Mouse (Mus musculus) hindbrain, postnatal 0 days (tissue): Measurements from ENCODE around the gene Mbnl2. TPM values are rescaled to one million over a fixed set of nuclear protein-coding genes. Genes with fewer than 3 reads are reported as not detected.
A peak's percentile ranks its signal among the peaks of the same experiment; 100 is the strongest.

Experiments
- ATAC-seq: fragments of 200-750 bp; cut with Nextera tagmentation; 2 replicates; pipeline ENCODE4 v1.8.0; 2017; ENCODE audit warnings: mild to moderate bottlenecking, moderate TSS enrichment, moderate library complexity
- DNase-seq: peaks from one replicate; pipeline ENCODE4 v3.0.0-alpha.2; 2015; ENCODE audit warnings: low spot score
- H3K27ac ChIP-seq: fragments of 300-500 bp; sonication (generic); 2 replicates; pipeline ENCODE4 v1.5.1; 2014; ENCODE audit warnings: mild to moderate bottlenecking
- H3K27me3 ChIP-seq: fragments of 300-500 bp; sonication (generic); 2 replicates; pipeline ENCODE4 v1.6.1; 2014; ENCODE audit warnings: low read length, mixed read lengths; ENCODE audit not compliant: insufficient read depth
- H3K36me3 ChIP-seq: fragments of 300-500 bp; sonication (generic); 2 replicates; pipeline ENCODE4 v1.6.1; 2014; ENCODE audit warnings: low read length, mixed read lengths; ENCODE audit not compliant: insufficient read depth
- H3K4me1 ChIP-seq: fragments of 300-500 bp; sonication (generic); 2 replicates; pipeline ENCODE4 v1.6.1; 2014; ENCODE audit warnings: antibody characterized with exemption, low read length, mixed read lengths; ENCODE audit not compliant: insufficient read depth
- H3K4me2 ChIP-seq: fragments of 300-500 bp; sonication (generic); 2 replicates; pipeline ENCODE4 v1.6.1; 2014; ENCODE audit warnings: low read depth, mild to moderate bottlenecking, low read length, moderate library complexity, mixed read lengths
- H3K4me3 ChIP-seq: fragments of 300-500 bp; sonication (generic); 2 replicates; pipeline ENCODE4 v1.5.1; 2014; ENCODE audit warnings: low read length
- H3K9ac ChIP-seq: fragments of 300-500 bp; sonication (generic); replicated peaks from 2 replicates; pipeline ENCODE4 v1.6.1; 2014; ENCODE audit warnings: mild to moderate bottlenecking, low read length, moderate library complexity, mixed read lengths
- H3K9me3 ChIP-seq: fragments of 300-500 bp; sonication (generic); 2 replicates; pipeline ENCODE4 v1.6.1; 2016; ENCODE audit warnings: low read length, mixed read lengths
- CTCF ChIP-seq: IDR thresholded peaks from 2 replicates; pipeline ENCODE4 v1.5.1; 2016; ENCODE audit warnings: antibody characterized with exemption, control low read depth, low read depth
- WGBS: fragments of 180-500 bp; shearing (Covaris S2); extraction: QIAGEN DNeasy Blood & Tissue Kit; methylation state at CpG from one replicate; pipeline ENCODE4 v1.1.7; 2014; 5-methylcytosine and 5-hydroxymethylcytosine counted together
- polyA plus RNA-seq: library from polyadenylated mRNA; unstranded; fragments of >200 nt; fragmentation: Nextera tagmentation; extraction: Ambion mirVana; gene quantifications from 2 replicates; pipeline ENCODE4 v1.2.1, GENCODE M21; 2015
- total RNA-seq: library from RNA; depleted of rRNA; stranded (reverse); fragments of >200 nt; gene quantifications from 2 replicates; pipeline ENCODE4 v1.2.3, GENCODE M21; 2014

Gene Mbnl2
- total and polyA plus RNA-seq, 2 experiments from 2014 or later: 28.6 to 78.3 TPM

DNA sequence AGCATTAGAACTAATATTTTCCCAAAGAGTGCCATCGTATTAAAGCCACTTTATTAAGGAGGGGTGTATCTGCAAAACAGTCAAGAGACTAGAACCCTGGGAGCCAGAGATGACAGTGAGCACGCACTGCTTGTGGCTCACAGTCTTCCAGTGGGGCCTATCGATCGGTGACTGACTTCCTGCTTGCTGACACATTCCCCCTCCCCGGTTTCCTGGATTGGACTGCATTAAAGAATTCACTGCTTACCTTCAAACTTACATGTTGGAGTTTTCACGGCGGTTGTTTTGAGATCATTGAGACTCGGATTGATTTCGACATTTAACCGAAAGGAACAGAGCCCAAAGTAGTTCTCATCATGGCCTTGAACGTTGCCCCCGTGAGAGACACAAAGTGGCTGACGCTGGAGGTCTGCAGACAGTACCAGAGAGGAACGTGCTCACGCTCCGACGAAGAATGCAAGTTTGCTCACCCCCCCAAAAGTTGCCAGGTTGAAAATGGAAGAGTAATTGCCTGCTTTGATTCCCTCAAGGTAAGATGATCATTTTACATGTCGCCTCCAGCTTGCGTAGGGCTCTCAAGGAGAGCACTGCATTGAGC is 49.5 kb downstream of the Mbnl2 start:
- no peak for TF ChIP-seq CTCF
- no peak for DNase-seq
- 92% methylated on average over 19 of the region's 19 CpGs for WGBS
- H3K4me1 ChIP-seq: no peaks in the 10 kb centered on the region
- no peak for ATAC-seq
- no peak overlapping the region for H3K27ac ChIP-seq
- H3K9me3 ChIP-seq: no peaks in the 10 kb centered on the region
- H3K9ac ChIP-seq: no peak overlapping the region
- no peak overlapping the region for H3K4me3 ChIP-seq
- no peaks in the 10 kb centered on the region for H3K36me3 ChIP-seq
- H3K4me2 ChIP-seq: no peak overlapping the region
- no peaks in the 10 kb centered on the region for H3K27me3 ChIP-seq

DNA sequence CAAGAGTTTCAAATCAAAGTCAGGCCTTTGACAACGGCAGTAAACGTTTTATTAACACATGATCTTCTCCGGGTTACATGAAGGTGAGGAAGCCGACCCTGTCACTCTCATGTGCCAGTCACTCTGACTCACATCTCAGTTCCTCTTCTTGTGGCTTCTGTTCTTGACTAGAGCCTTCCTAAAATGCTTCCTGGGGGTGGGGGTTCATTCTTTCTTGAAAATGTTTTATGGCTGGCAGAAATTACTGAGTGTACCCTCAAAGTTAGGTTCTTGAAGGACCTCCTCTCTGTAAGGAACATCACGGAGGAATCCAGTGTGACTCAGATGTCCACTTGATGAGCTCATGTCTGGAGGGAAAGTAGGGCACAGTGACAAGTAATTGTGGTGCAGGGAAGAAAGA is 50.2 kb downstream of the Mbnl2 start:
- Histone ChIP-seq H3K4me2 (no peak overlapping the region), H3K9ac (no peak overlapping the region), H3K9me3 (no peaks in the 10 kb centered on the region), H3K36me3 (no peaks in the 10 kb centered on the region), H3K4me1 (no peaks in the 10 kb centered on the region), H3K27ac (no peak overlapping the region), H3K4me3 (no peak overlapping the region), H3K27me3 (no peaks in the 10 kb centered on the region)
- ATAC-seq (no peak), DNase-seq (no peak)
- TF ChIP-seq CTCF: no peak
- WGBS: 86% methylated on average over 5 of the region's 5 CpGs

DNA sequence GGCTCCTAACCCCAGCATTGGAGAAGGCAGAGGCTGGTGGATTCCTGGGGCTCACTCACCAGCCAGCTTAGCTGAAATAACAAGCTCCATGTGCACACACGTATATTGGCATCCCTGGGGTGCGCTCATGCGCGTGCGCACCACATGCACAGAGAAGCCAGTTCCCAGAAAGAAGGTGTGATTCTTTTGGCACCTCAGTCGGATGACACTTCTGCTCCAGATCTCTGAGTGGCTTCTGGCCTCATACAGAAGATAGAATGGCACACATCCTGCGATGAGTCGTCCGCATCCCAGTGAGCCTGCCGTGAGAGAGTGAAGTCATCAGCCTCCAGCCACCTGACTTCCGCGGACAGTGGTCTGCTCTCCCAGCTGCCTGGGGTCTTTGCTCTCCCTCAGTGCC is 55.0 kb downstream of the Mbnl2 start:
- H3K9me3 ChIP-seq: no peaks in the 10 kb centered on the region
- no peak overlapping the region for H3K9ac ChIP-seq
- TF ChIP-seq CTCF: no peak
- ATAC-seq (peak; percentile 48), DNase-seq (peak; percentile 49)
- H3K4me2 ChIP-seq: no peak overlapping the region
- no peaks in the 10 kb centered on the region for H3K36me3 ChIP-seq
- H3K4me1 ChIP-seq: no peaks in the 10 kb centered on the region
- no peak overlapping the region for H3K27ac ChIP-seq
- WGBS: 59% methylated on average over 12 of the region's 12 CpGs
- H3K27me3 ChIP-seq: no peaks in the 10 kb centered on the region
- no peak overlapping the region for H3K4me3 ChIP-seq

DNA sequence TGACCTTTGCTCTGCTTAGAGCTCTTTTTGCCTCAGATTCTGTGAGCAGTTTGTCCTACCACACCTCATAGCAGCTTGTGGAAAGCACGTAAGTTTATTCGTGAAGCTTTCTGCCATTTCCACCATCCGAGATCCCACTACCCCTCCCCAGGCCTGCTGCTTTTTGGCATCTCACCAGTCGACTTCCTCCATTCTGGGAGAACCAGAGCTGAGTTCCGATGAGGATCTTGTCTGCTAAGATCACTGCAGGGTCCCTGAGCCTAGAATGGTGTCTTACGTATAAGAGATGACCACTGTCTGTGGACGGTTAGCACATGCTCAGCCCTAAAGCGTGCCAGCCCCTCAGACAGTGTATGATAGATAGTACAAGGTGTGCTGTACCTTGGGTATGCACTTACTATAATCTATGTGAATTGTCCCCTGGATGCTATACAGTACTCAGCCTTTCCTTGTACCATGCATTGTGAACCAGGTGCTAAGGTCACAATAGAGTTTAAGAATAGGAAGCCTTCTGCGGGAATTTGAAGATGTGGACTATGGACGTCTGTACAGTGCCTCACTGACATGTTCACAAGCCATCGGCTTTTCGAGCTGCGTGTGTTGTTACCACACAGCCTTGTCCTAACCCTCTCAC is 55.5 kb downstream of the Mbnl2 start:
- no peaks in the 10 kb centered on the region for H3K9me3 ChIP-seq
- no peak overlapping the region for H3K4me3 ChIP-seq
- no peaks in the 10 kb centered on the region for H3K4me1 ChIP-seq
- H3K9ac ChIP-seq: no peak overlapping the region
- 81% methylated on average over 13 of the region's 13 CpGs for WGBS
- no peaks in the 10 kb centered on the region for H3K27me3 ChIP-seq
- no peaks in the 10 kb centered on the region for H3K36me3 ChIP-seq
- H3K4me2 ChIP-seq: no peak overlapping the region
- H3K27ac ChIP-seq: no peak overlapping the region
- DNase-seq (no peak), ATAC-seq (no peak)
- no peak for TF ChIP-seq CTCF

DNA sequence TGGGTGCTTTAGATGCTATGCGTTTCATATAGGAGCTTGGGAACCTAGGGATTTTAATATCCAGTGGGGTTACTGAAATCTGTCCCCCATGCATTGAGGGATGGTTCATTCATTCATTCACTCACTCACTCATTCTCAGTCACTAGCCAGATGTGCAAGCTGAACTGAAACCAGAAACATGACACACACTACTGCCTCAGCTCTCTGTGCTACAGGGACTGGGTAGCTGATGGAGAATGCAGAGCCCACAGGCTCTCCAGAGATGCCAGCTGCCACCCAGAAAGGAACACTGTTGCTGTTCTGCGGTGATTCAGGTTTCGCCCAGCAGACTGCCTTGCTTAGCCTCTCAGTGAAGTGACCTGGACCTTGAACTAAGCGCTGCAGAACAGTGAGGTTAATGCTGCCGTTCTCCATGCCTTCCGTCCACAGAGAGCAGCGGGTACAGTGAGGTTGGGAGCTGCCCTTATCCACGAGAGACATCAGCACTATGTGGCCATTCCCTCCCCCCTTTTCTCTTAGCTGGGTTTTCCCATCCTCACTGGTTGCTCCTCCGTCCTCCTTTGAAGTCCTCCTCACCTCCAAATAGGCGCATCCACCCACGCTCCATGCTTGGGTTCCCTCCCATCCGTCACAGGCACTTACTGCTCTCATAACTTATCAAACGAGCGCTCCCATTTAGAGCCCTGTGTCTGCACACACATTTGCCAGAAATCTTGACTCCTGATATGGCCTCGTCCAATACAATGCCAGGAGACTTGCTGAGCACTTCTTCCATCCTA is 58.2 kb downstream of the Mbnl2 start:
- Histone ChIP-seq H3K4me3 (no peak overlapping the region), H3K4me2 (no peak overlapping the region), H3K27ac (no peak overlapping the region), H3K4me1 (0 out of 2 replicates have a peak, but pooled peaks cover 5% of the 10 kb centered on the region), H3K36me3 (no peaks in the 10 kb centered on the region), H3K9ac (no peak overlapping the region), H3K27me3 (no peaks in the 10 kb centered on the region), H3K9me3 (no peaks in the 10 kb centered on the region)
- 82% methylated on average over 15 of the region's 15 CpGs for WGBS
- TF ChIP-seq CTCF: no peak
- no peak for DNase-seq
- no peak for ATAC-seq

DNA sequence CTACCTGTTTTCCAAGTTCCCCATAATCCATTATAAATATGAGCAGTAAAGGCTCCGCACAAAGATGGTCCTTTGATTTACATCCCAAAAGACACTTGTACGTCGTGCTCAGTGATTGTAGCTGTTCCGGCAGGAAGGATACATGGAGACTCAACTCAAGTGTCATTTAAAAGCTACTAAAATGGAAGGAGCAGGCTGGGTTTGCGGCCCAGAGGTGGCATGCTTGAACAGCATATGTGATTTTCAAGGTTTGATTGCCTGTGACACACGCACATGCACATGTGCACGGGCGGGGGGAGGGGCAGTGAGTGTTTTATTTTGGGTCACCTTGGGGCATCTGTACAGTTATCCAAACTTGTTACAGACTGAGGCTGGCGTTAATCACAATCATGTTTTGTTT is 59.9 kb downstream of the Mbnl2 start:
- no peak for TF ChIP-seq CTCF

DNA sequence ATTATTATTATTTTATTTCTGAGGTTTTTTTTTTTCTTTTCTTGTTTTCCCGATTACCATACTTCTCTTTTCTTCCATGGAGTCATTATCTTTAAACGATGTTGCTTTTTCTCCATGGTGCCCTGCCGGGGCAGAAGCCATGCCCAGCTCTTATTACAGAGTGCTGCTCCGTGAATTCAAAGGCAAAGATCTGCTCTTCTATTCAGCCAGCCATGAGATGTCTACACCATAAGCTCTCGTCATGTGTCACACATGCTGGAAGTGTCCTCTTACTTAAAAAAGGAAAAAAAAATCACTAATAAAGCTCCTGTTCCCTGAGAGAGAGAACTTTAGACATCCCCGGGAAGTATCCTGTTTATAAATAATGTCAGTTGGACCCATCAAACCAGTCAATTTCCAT is 60.4 kb downstream of the Mbnl2 start:
- Histone ChIP-seq H3K4me1 (0 out of 2 replicates have a peak, but pooled peaks cover 5% of the 10 kb centered on the region), H3K27me3 (no peaks in the 10 kb centered on the region), H3K4me3 (no peak overlapping the region), H3K9me3 (no peaks in the 10 kb centered on the region), H3K27ac (no peak overlapping the region), H3K9ac (no peak overlapping the region), H3K4me2 (no peak overlapping the region), H3K36me3 (no peaks in the 10 kb centered on the region)
- TF ChIP-seq CTCF: no peak
- ATAC-seq: no peak
- 72% methylated on average over 6 of the region's 6 CpGs for WGBS
- DNase-seq: no peak

More for the DNA sequence above, 59.9 kb downstream of the Mbnl2 start:
- 86% methylated on average over 9 of the region's 9 CpGs for WGBS
- H3K36me3 ChIP-seq: no peaks in the 10 kb centered on the region
- H3K4me3 ChIP-seq: no peak overlapping the region
- 0 out of 2 replicates have a peak, but pooled peaks cover 5% of the 10 kb centered on the region for H3K4me1 ChIP-seq
- H3K27ac ChIP-seq: no peak overlapping the region
- H3K4me2 ChIP-seq: no peak overlapping the region
- DNase-seq (no peak), ATAC-seq (no peak)
- H3K27me3 ChIP-seq: no peaks in the 10 kb centered on the region
- no peak overlapping the region for H3K9ac ChIP-seq
- H3K9me3 ChIP-seq: no peaks in the 10 kb centered on the region
